Mouse (Mus musculus) olfactory bulb, adult 2 months (tissue): ENCODE measurements around the gene Bdkrb2. TPM values are rescaled to one million over a fixed set of nuclear protein-coding genes. Genes with fewer than 3 reads are reported as not detected.

ENCODE experiments used
- H3K27ac ChIP-seq: fragments of 200-500 bp; 2 replicates; pipeline ENCODE4 v1.5.1; 2012; ENCODE audit warnings: low read depth, low read length; ENCODE audit not compliant: insufficient read depth
- H3K4me1 ChIP-seq: fragments of 200-500 bp; 2 replicates; pipeline ENCODE4 v1.6.1; 2012; ENCODE audit warnings: low read length; ENCODE audit not compliant: control insufficient read depth, insufficient read depth
- H3K4me3 ChIP-seq: fragments of 200-500 bp; 2 replicates; pipeline ENCODE4 v1.5.1; 2012; ENCODE audit warnings: mild to moderate bottlenecking, low read depth, low read length, moderate library complexity; ENCODE audit not compliant: insufficient read depth
- CTCF ChIP-seq: fragments of 200-500 bp; IDR thresholded peaks from 2 replicates; pipeline ENCODE4 v1.5.1; 2012; ENCODE audit warnings: low read depth, mild to moderate bottlenecking, low read length, moderate library complexity; ENCODE audit not compliant: insufficient read depth
- POLR2A ChIP-seq: fragments of 200-500 bp; IDR thresholded peaks from 2 replicates; pipeline ENCODE4 v1.6.1; 2012; ENCODE audit warnings: mild to moderate bottlenecking, low read depth, low read length, moderate library complexity; ENCODE audit not compliant: insufficient read depth
- WGBS: fragments of 180-500 bp; shearing (Covaris S2); methylation state at CpG from one replicate; pipeline ENCODE4 v1.1.7; 2018; 5-methylcytosine and 5-hydroxymethylcytosine counted together
- polyA plus RNA-seq: library from polyadenylated mRNA; stranded (reverse); fragments of >200 nt; gene quantifications from 2 replicates; pipeline ENCODE4 v1.2.4, GENCODE M21; 2012; ENCODE audit warnings: low replicate concordance; ENCODE audit not compliant: missing spikeins, insufficient read depth, insufficient read length

Bdkrb2 gene
- polyA plus RNA-seq, 1 experiment, result not detected

GRCm38 (mm10) chr12:105593471-105593870 is 30.4 kb downstream of the Bdkrb2 start:
- no peak overlapping the region for H3K27ac ChIP-seq
- no peaks in the 10 kb centered on the region for H3K4me1 ChIP-seq
- 81% methylated on average over 4 of the region's 4 CpGs for WGBS
- H3K4me3 ChIP-seq, result no peak overlapping the region
- TF ChIP-seq POLR2A (no peak), CTCF (no peak)

- WGBS, result 94% methylated on average over 8 of the region's 8 CpGs
- Histone ChIP-seq H3K27ac (no peak overlapping the region), H3K4me1 (peaks cover 11% of the 10 kb centered on the region), H3K4me3 (no peak overlapping the region)
- TF ChIP-seq POLR2A, result no peak
- no peak for TF ChIP-seq CTCF
Measured at GRCm38 (mm10) chr12:105597135-105597534, 34.1 kb downstream of the Bdkrb2 start.

DNA sequence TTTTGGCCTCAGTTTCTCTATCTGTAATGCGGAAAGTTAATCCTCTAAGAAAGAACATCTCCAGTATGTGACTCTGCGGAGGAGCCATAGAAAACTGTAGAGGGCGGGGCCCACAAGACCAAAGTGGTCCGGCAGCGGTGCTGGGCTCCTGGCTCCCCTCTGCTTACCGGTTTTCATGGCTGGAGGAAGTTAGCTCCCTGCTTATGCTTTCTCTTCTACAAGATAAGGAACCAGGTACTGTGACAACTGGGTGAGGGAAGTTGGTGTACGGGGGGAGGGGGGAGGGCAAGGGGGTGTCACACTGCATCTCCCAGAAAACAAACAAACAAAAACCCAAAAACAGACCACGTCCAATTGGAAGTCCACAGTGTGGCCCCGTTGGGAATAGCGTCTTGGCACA is 35.5 kb downstream of the Bdkrb2 start:
- TF ChIP-seq CTCF (no peak), POLR2A (no peak)
- peaks cover 11% of the 10 kb centered on the region for H3K4me1 ChIP-seq
- WGBS, result 88% methylated on average over 10 of the region's 10 CpGs

GRCm38 (mm10) chr12:105599098-105599497 is 36.1 kb downstream of the Bdkrb2 start:
- Histone ChIP-seq H3K27ac (no peak overlapping the region), H3K4me1 (peaks cover 11% of the 10 kb centered on the region), H3K4me3 (no peak overlapping the region)
- no peak for TF ChIP-seq POLR2A
- WGBS, result 84% methylated on average over 5 of the region's 5 CpGs

More for the DNA sequence above, 35.5 kb downstream of the Bdkrb2 start:
- H3K27ac ChIP-seq, result no peak overlapping the region
- H3K4me3 ChIP-seq, result no peak overlapping the region

GRCm38 (mm10) chr12:105601586-105601985 is 38.6 kb downstream of the Bdkrb2 start:
- Histone ChIP-seq H3K27ac (no peak overlapping the region), H3K4me3 (no peak overlapping the region), H3K4me1 (peaks cover 11% of the 10 kb centered on the region)
- TF ChIP-seq POLR2A, result no peak
- TF ChIP-seq CTCF, result no peak
- 49% methylated on average over 6 of the region's 6 CpGs for WGBS

DNA sequence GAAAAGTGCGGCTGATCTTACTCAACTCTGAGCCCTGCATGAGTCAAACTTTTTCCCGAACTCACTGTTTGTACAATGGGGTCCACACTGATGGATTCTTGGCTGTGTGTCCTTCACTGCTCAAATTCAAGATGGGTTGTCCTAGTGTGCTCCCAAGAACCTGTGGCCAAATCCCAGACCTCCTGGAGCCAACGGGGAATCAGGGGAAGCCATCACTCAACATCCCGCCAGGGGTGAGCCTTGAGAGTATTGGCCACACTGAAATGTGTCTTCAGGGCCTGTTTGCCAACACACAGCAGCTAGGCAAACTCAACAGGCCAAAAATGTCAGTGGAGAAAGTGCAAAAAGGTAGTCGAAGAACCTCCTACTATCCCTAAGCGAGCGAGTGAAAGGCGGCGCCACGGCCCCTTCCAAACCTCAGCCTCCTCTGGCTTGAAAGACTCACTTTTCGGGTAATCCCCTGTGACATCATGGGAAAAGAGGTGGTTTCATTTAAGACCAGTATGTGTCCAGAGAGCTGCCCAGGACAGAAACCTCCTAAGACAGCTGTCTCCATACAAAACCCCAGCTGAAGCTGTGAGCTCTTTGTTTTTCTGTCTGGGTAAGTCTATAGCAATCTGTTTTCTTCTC is 39.7 kb downstream of the Bdkrb2 start, which contains the start of gene Bdkrb1:
Gene Bdkrb1, plus strand, starts transcription at position 505 of the 630 bp plus-strand sequence.
- TF ChIP-seq POLR2A (no peak), CTCF (no peak)
- peaks cover 11% of the 10 kb centered on the region for H3K4me1 ChIP-seq
- H3K27ac ChIP-seq, result no peak within 1 kb of the TSS
- WGBS, result 92% methylated on average over 11 of the region's 11 CpGs
- H3K4me3 ChIP-seq, result no peak within 1 kb of the TSS

GRCm38 (mm10) chr12:105603904-105604303 is 40.9 kb downstream of the Bdkrb2 start:
- Histone ChIP-seq H3K4me1 (peaks cover 10% of the 10 kb centered on the region), H3K27ac (no peak overlapping the region), H3K4me3 (no peak overlapping the region)
- WGBS, result 93% methylated on average over 11 of the region's 11 CpGs
- no peak for TF ChIP-seq POLR2A
- no peak for TF ChIP-seq CTCF

GRCm38 (mm10) chr12:105605212-105605611 is 42.2 kb downstream of the Bdkrb2 start:
- H3K4me3 ChIP-seq, result no peak overlapping the region
- no peaks in the 10 kb centered on the region for H3K4me1 ChIP-seq
- TF ChIP-seq POLR2A, result no peak
- TF ChIP-seq CTCF, result no peak
- no peak overlapping the region for H3K27ac ChIP-seq
- 68% methylated on average over 8 of the region's 8 CpGs for WGBS

DNA sequence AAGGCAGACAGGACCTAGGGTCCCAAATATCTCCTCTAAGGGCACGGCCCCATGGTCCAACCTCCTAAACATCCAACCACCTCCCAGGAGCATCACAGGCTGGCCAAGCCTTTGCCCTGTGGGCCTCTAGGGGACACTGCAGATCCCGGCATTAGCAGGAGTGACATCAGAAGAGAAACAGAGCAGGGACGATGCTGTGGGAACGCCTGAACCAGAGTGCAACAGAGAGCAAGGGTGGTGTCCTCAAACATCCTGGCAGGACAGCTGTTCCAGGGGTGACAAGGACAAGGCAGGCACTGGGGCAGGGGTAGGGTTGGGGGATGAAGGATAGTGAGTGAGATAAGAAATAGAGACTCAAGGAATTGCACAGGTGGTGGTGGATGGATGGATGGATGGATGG is 43.9 kb downstream of the Bdkrb2 start:
- Histone ChIP-seq H3K27ac (no peak overlapping the region), H3K4me1 (peaks cover 1% of the 10 kb centered on the region), H3K4me3 (no peak overlapping the region)
- TF ChIP-seq POLR2A (no peak), CTCF (no peak)
- 88% methylated on average over 4 of the region's 4 CpGs for WGBS
